14 mouse cellular contexts compared by ENCODE assay signal in genomic region chr9:46636261-46637010, GRCm38 (mm10).
DNase-seq lines count a peak whose midpoint lies in the region; ATAC-seq and TF ChIP-seq lines count a peak whose summit lies in the region.
"Had no signal": no experiment of that assay in that cellular context is flagged by ENCODE, and none has a peak within 500 bp of the region (broad histone marks: within the 10 kb centered on the region; RNA-seq: fewer than 3 reads in every experiment).

No protein-coding gene starts in this region.

- no peak overlapping the region for H3K27ac ChIP-seq in forebrain, embryonic 14.5 days (ENCODE audit: low read depth, low read length)
- H3K27ac ChIP-seq in forebrain, embryonic 10.5 days = no peak overlapping the region
- H3K27ac ChIP-seq in midbrain, postnatal 0 days (ENCODE audit: low read depth, low read length) = no peak overlapping the region
- no peak overlapping the region for H3K27ac ChIP-seq in midbrain, embryonic 13.5 days
- no peak overlapping the region for H3K27ac ChIP-seq in hindbrain, embryonic 15.5 days (replicated peaks)
- H3K27ac ChIP-seq in thymus, adult 2 months (ENCODE audit: control insufficient read depth, insufficient read depth, low read length) = no peak overlapping the region
- H3K27ac ChIP-seq: liver, embryonic 15.5 days had no signal

- 70% methylated on average over 8 of the region's 8 CpGs for WGBS in forebrain, embryonic 14.5 days
- 82% methylated on average over 8 of the region's 8 CpGs for WGBS in forebrain, embryonic 10.5 days
- 73% methylated on average over 8 of the region's 8 CpGs for WGBS in midbrain, postnatal 0 days
- 68% methylated on average over 8 of the region's 8 CpGs for WGBS in midbrain, embryonic 13.5 days
- 33% methylated on average over 8 of the region's 8 CpGs for WGBS in hindbrain, embryonic 15.5 days
- 80% methylated on average over 8 of the region's 8 CpGs for WGBS in thymus, adult 2 months

- H3K4me1 ChIP-seq in forebrain, embryonic 14.5 days (ENCODE audit: control insufficient read depth, insufficient read depth, low read length) = 0 out of 2 replicates have a peak, but pooled peaks cover 2% of the 10 kb centered on the region
- 0 out of 2 replicates have a peak, but pooled peaks cover 3% of the 10 kb centered on the region for H3K4me1 ChIP-seq in forebrain, embryonic 10.5 days
- H3K4me1 ChIP-seq in midbrain, postnatal 0 days (ENCODE audit: insufficient read depth, low read length) = no peaks in the 10 kb centered on the region
- 0 out of 2 replicates have a peak, but pooled peaks cover 2% of the 10 kb centered on the region for H3K4me1 ChIP-seq in midbrain, embryonic 13.5 days (replicated peaks)
- peaks cover 13% of the 10 kb centered on the region; the same call in 1 of the 2 replicates for H3K4me1 ChIP-seq in hindbrain, embryonic 15.5 days (replicated peaks)
- no peaks in the 10 kb centered on the region for H3K4me1 ChIP-seq in thymus, adult 2 months (replicated peaks; ENCODE audit: control insufficient read depth, insufficient read depth, low read length)
- H3K4me1 ChIP-seq: liver, embryonic 15.5 days had no signal

- no peaks in the 10 kb centered on the region for H3K36me3 ChIP-seq in forebrain, embryonic 14.5 days (ENCODE audit: control insufficient read depth, insufficient read depth, low read length)
- H3K36me3 ChIP-seq in forebrain, embryonic 10.5 days (replicated peaks) = no peaks in the 10 kb centered on the region
- H3K36me3 ChIP-seq in midbrain, postnatal 0 days (ENCODE audit: insufficient read depth, low read length) = no peaks in the 10 kb centered on the region
- H3K36me3 ChIP-seq in midbrain, embryonic 13.5 days = no peaks in the 10 kb centered on the region
- H3K36me3 ChIP-seq in hindbrain, embryonic 15.5 days = no peaks in the 10 kb centered on the region
- no peaks in the 10 kb centered on the region for H3K36me3 ChIP-seq in thymus, adult 2 months (ENCODE audit: control insufficient read depth, insufficient read depth, low read length)
- H3K36me3 ChIP-seq: liver, embryonic 15.5 days had no signal

- no peak; the same call in 1 of the 2 replicates for ATAC-seq in forebrain, embryonic 14.5 days
- no peak for ATAC-seq in midbrain, postnatal 0 days (ENCODE audit: low FRiP score)
- ATAC-seq in midbrain, embryonic 13.5 days = no peak
- peak; percentile 77 for ATAC-seq in hindbrain, embryonic 15.5 days (ENCODE audit: low FRiP score, low read depth)

- peak; percentile 25 for DNase-seq in forebrain, embryonic 14.5 days (ENCODE audit: low spot score)
- no peak for DNase-seq in forebrain, embryonic 10.5 days (ENCODE audit: extremely low spot score, low spot score)
- DNase-seq in midbrain, postnatal 0 days (ENCODE audit: low spot score) = peak; percentile 83
- DNase-seq in cerebellum, adult 18-20 months = peak; percentile 71 to 73
- DNase-seq in thymus, adult 2 months = no peak
- DNase-seq in embryo, embryonic 9.5 days (ENCODE audit: extremely low spot score) = no peak
- DNase-seq: gastrocnemius, postnatal 14 days; heart, postnatal 14 days; kidney, adult 8-10 months; midbrain, embryonic 14.5 days had no signal

- H3K27me3 ChIP-seq in forebrain, embryonic 14.5 days (replicated peaks; ENCODE audit: control insufficient read depth, insufficient read depth, low read length) = no peaks in the 10 kb centered on the region
- H3K27me3 ChIP-seq in forebrain, embryonic 10.5 days (ENCODE audit: poor library complexity, severe bottlenecking) = no peaks in the 10 kb centered on the region
- H3K27me3 ChIP-seq in midbrain, postnatal 0 days (ENCODE audit: insufficient read depth, low read length) = no peaks in the 10 kb centered on the region
- H3K27me3 ChIP-seq in midbrain, embryonic 13.5 days = no peaks in the 10 kb centered on the region
- no peaks in the 10 kb centered on the region for H3K27me3 ChIP-seq in hindbrain, embryonic 15.5 days
- no peaks in the 10 kb centered on the region for H3K27me3 ChIP-seq in thymus, adult 2 months (ENCODE audit: control insufficient read depth, insufficient read depth, low read length)
- H3K27me3 ChIP-seq: liver, embryonic 15.5 days had no signal

- no peak for TF ChIP-seq POLR2A in thymus, adult 2 months (IDR thresholded peaks at IDR 0.05; ENCODE audit: control insufficient read depth, extremely low read depth, insufficient read depth, low read length, poor library complexity)

- H3K4me3 ChIP-seq in forebrain, embryonic 14.5 days (ENCODE audit: low read depth, low read length) = no peak overlapping the region
- no peak overlapping the region for H3K4me3 ChIP-seq in forebrain, embryonic 10.5 days
- no peak overlapping the region for H3K4me3 ChIP-seq in midbrain, postnatal 0 days (ENCODE audit: low read depth, low read length)
- H3K4me3 ChIP-seq in midbrain, embryonic 13.5 days (replicated peaks) = no peak overlapping the region
- no peak overlapping the region for H3K4me3 ChIP-seq in hindbrain, embryonic 15.5 days
- H3K4me3 ChIP-seq in thymus, adult 2 months (ENCODE audit: control insufficient read depth, insufficient read depth, low read length) = no peak overlapping the region
- H3K4me3 ChIP-seq: erythroblast, embryonic 14.5 days; liver, embryonic 15.5 days had no signal

- no peaks in the 10 kb centered on the region for H3K9me3 ChIP-seq in forebrain, embryonic 14.5 days (replicated peaks; ENCODE audit: control insufficient read depth, low read length)
- no peaks in the 10 kb centered on the region for H3K9me3 ChIP-seq in forebrain, embryonic 10.5 days
- no peaks in the 10 kb centered on the region for H3K9me3 ChIP-seq in midbrain, postnatal 0 days (ENCODE audit: low read length)
- H3K9me3 ChIP-seq in midbrain, embryonic 13.5 days = no peaks in the 10 kb centered on the region
- H3K9me3 ChIP-seq in hindbrain, embryonic 15.5 days = no peaks in the 10 kb centered on the region
- H3K9me3 ChIP-seq: liver, embryonic 15.5 days had no signal

- no peak overlapping the region for H3K4me2 ChIP-seq in forebrain, embryonic 14.5 days (ENCODE audit: low read length)
- no peak overlapping the region for H3K4me2 ChIP-seq in midbrain, postnatal 0 days (ENCODE audit: low read depth, low read length, poor library complexity, severe bottlenecking)
- no peak overlapping the region for H3K4me2 ChIP-seq in midbrain, embryonic 13.5 days (replicated peaks)
- H3K4me2 ChIP-seq in hindbrain, embryonic 15.5 days = no peak overlapping the region
- H3K4me2 ChIP-seq: liver, embryonic 15.5 days had no signal

- no peak overlapping the region for H3K9ac ChIP-seq in forebrain, embryonic 14.5 days (ENCODE audit: low read length)
- H3K9ac ChIP-seq in midbrain, postnatal 0 days (replicated peaks; ENCODE audit: low read length, poor library complexity, severe bottlenecking) = no peak overlapping the region
- H3K9ac ChIP-seq in midbrain, embryonic 13.5 days (replicated peaks) = no peak overlapping the region
- no peak overlapping the region for H3K9ac ChIP-seq in hindbrain, embryonic 15.5 days
- H3K9ac ChIP-seq: liver, embryonic 15.5 days had no signal

- no peak for TF ChIP-seq CTCF in midbrain, postnatal 0 days (IDR thresholded peaks at IDR 0.05)
- no peak for TF ChIP-seq CTCF in thymus, adult 2 months (IDR thresholded peaks at IDR 0.05; ENCODE audit: borderline replicate concordance, control insufficient read depth, extremely low read depth, insufficient read depth, low read length, poor library complexity)

Comparison
In these comparisons a context has a peak if more than half of its experiments do, and no peak if none do; other contexts are left out.
1. DNase-seq: peak in forebrain, embryonic 14.5 days (single experiment), midbrain, postnatal 0 days (single experiment) and cerebellum, adult 18-20 months (2 of 2); none in forebrain, embryonic 10.5 days (single experiment), thymus, adult 2 months (single experiment) and embryo, embryonic 9.5 days (single experiment).